ENCODE assay signal across 8 mouse cellular contexts in genomic region chr2:127069781-127070434, GRCm38 (mm10). TPM values are rescaled to one million over a fixed set of nuclear protein-coding genes. Genes with fewer than 3 reads are reported as not detected.
A peak's percentile ranks its signal among the peaks of the same experiment; 100 is the strongest.
DNase-seq lines count a peak whose midpoint lies in the region; ATAC-seq lines count a peak whose summit lies in the region.

No protein-coding gene starts in this region.

- H3K9me3 ChIP-seq in heart, embryonic 16.5 days (replicated peaks; ENCODE audit: control insufficient read depth, low read length): no peaks in the 10 kb centered on the region

- H3K9ac ChIP-seq in heart, embryonic 16.5 days (ENCODE audit: low read length): peak overlapping the region; percentile 73

- peaks cover 4% of the 10 kb centered on the region for H3K4me1 ChIP-seq in brown adipose tissue, adult 24 weeks (ENCODE audit: control insufficient read depth, insufficient read depth, insufficient read length, low read length)
- H3K4me1 ChIP-seq in heart, embryonic 16.5 days (ENCODE audit: control insufficient read depth, insufficient read depth, low read length): peaks cover 10% of the 10 kb centered on the region

- ATAC-seq in heart, embryonic 16.5 days (replicated peaks; ENCODE audit: extremely low read depth, insufficient read depth, low FRiP score): 0 out of 2 replicates have a peak, but pooled peaks have one; percentile 12
- ATAC-seq in megakaryocyte progenitor cell, adult 5-6 weeks (replicated peaks; ENCODE audit: poor library complexity): peak; percentile 23; the same call in 1 of the 2 replicates

- DNase-seq in kidney, adult 9 months: peak; percentile 11
- no peak for DNase-seq in kidney, postnatal 25 days
- DNase-seq in left cerebral cortex, adult 8-10 months (ENCODE audit: low spot score in 2 of 2): no peak
- DNase-seq in thymus, postnatal 0 days (ENCODE audit: low spot score): no peak
- DNase-seq in urinary bladder, postnatal 14 days (ENCODE audit: low spot score): no peak

- H3K4me2 ChIP-seq in heart, embryonic 16.5 days (ENCODE audit: low read depth, low read length): peak overlapping the region; percentile 78

- peaks cover 10% of the 10 kb centered on the region for H3K36me3 ChIP-seq in heart, embryonic 16.5 days (ENCODE audit: control insufficient read depth, insufficient read depth)

- H3K4me3 ChIP-seq in brown adipose tissue, adult 24 weeks (ENCODE audit: insufficient read depth, low read depth, low read length): peak overlapping the region; percentile 49
- H3K4me3 ChIP-seq in heart, embryonic 16.5 days (ENCODE audit: low read length): peak overlapping the region; percentile 74

- peak overlapping the region; percentile 62 for H3K27ac ChIP-seq in brown adipose tissue, adult 24 weeks (replicated peaks; ENCODE audit: low read depth, low read length)
- H3K27ac ChIP-seq in heart, embryonic 16.5 days (ENCODE audit: low read length): peak overlapping the region; percentile 73

- WGBS in heart, embryonic 16.5 days: 19% methylated on average over 11 of the region's 11 CpGs

- H3K27me3 ChIP-seq in heart, embryonic 16.5 days (ENCODE audit: control insufficient read depth, insufficient read depth, low read length): no peaks in the 10 kb centered on the region

RNA-seq across cellular contexts. Expression of gene Blvra, which starts 0.6 kb away (rescaled TPM):
- 68.1 and 106 TPM in 2 replicates for polyA plus RNA-seq in brown adipose tissue, adult 24 weeks (2012; ENCODE audit: insufficient read depth, insufficient read length, missing spikeins)
- polyA plus RNA-seq in heart, embryonic 16.5 days (2015; fragmentation: Nextera tagmentation; extraction: Ambion mirVana): 42.8 and 48.4 TPM in 2 replicates
- 37.0 and 38.7 TPM in 2 replicates for total RNA-seq in megakaryocyte progenitor cell, adult 5-6 weeks (2015)
- total RNA-seq in megakaryocyte progenitor cell, adult 5-6 weeks (2017): 30.9 and 42.2 TPM in 2 replicates
- 10 to 100 TPM; 26.2 to 32.0 (median 29.1) TPM for total RNA-seq in left cerebral cortex, adult 8-10 months (2022)
- polyA plus RNA-seq in thymus, postnatal 0 days (2015; fragmentation: Nextera tagmentation; extraction: Ambion mirVana): 68.9 and 69.1 TPM in 2 replicates
